Mouse (Mus musculus): Measurements from ENCODE around the gene Kif3b. TPM values are rescaled to one million over a fixed set of nuclear protein-coding genes. Genes with fewer than 3 reads are reported as not detected.
A peak's percentile ranks its signal among the peaks of the same experiment; 100 is the strongest.
"Not testable (repeated sequence)": the region's sequence is repeated elsewhere in the genome, so short reads cannot be mapped to it uniquely, and the experiment has no call there.

Kif3b gene
- polyA plus RNA-seq, 1 experiment from 2014 or later: 16.9 TPM

- WGBS: 87% methylated on average over 3 of the region's 3 CpGs
- not testable (repeated sequence) for H3K27me3 ChIP-seq; H3K9ac ChIP-seq; H3K9me3 ChIP-seq; H3K27ac ChIP-seq; H3K4me1 ChIP-seq (replicated peaks); H3K4me2 ChIP-seq; ATAC-seq (ENCODE audit: low FRiP score); H3K4me3 ChIP-seq; H3K36me3 ChIP-seq
Observed at GRCm38 (mm10) chr2:153275577-153275976, 15.6 kb upstream of the Kif3b start.

GRCm38 (mm10) chr2:153276440-153276839 is 14.8 kb upstream of the Kif3b start:
- Histone ChIP-seq H3K27ac (no peak overlapping the region), H3K36me3 (no peaks in the 10 kb centered on the region), H3K27me3 (no peaks in the 10 kb centered on the region), H3K9ac (no peak overlapping the region), H3K4me3 (no peak overlapping the region), H3K4me2 (no peak overlapping the region), H3K9me3 (no peaks in the 10 kb centered on the region), H3K4me1 (replicated peaks) (peaks cover 3% of the 10 kb centered on the region; the same call in 1 of the 2 replicates)
- 95% methylated on average over 8 of the region's 8 CpGs for WGBS
- ATAC-seq (ENCODE audit: low FRiP score): no peak

GRCm38 (mm10) chr2:153276846-153277245 is 14.4 kb upstream of the Kif3b start:
- not testable (repeated sequence) for H3K4me2 ChIP-seq; H3K4me3 ChIP-seq; H3K9me3 ChIP-seq; H3K27me3 ChIP-seq; H3K36me3 ChIP-seq; H3K9ac ChIP-seq; H3K4me1 ChIP-seq (replicated peaks); H3K27ac ChIP-seq; ATAC-seq (ENCODE audit: low FRiP score)
- 98% methylated on average over 5 of the region's 5 CpGs for WGBS

GRCm38 (mm10) chr2:153278357-153278756 is 12.9 kb upstream of the Kif3b start:
- Histone ChIP-seq H3K9me3 (no peaks in the 10 kb centered on the region), H3K27me3 (no peaks in the 10 kb centered on the region), H3K4me1 (replicated peaks) (no peaks in the 10 kb centered on the region), H3K9ac (no peak overlapping the region), H3K4me2 (no peak overlapping the region), H3K27ac (no peak overlapping the region), H3K36me3 (no peaks in the 10 kb centered on the region), H3K4me3 (no peak overlapping the region)
- no peak for ATAC-seq (ENCODE audit: low FRiP score)
- 84% methylated on average over 5 of the region's 5 CpGs for WGBS

- H3K27ac ChIP-seq: no peak overlapping the region
- no peak overlapping the region for H3K9ac ChIP-seq
- peaks cover 9% of the 10 kb centered on the region; the same call in 1 of the 2 replicates for H3K4me1 ChIP-seq (replicated peaks)
- 93% methylated on average over 6 of the region's 6 CpGs for WGBS
- H3K27me3 ChIP-seq: no peaks in the 10 kb centered on the region
- ATAC-seq (ENCODE audit: low FRiP score): no peak
- no peak overlapping the region for H3K4me2 ChIP-seq
- H3K4me3 ChIP-seq: no peak overlapping the region
- no peaks in the 10 kb centered on the region for H3K36me3 ChIP-seq
- H3K9me3 ChIP-seq: no peaks in the 10 kb centered on the region
Observed at GRCm38 (mm10) chr2:153283919-153284318, 7.3 kb upstream of the Kif3b start.

GRCm38 (mm10) chr2:153286524-153286923 is 4.7 kb upstream of the Kif3b start:
- no peak overlapping the region for H3K4me3 ChIP-seq
- H3K4me1 ChIP-seq (replicated peaks): peaks cover 14% of the 10 kb centered on the region
- H3K9me3 ChIP-seq: no peaks in the 10 kb centered on the region
- H3K4me2 ChIP-seq: no peak overlapping the region
- no peak for ATAC-seq (ENCODE audit: low FRiP score)
- no peaks in the 10 kb centered on the region for H3K27me3 ChIP-seq
- WGBS: 90% methylated on average over 4 of the region's 4 CpGs
- H3K9ac ChIP-seq: no peak overlapping the region
- no peaks in the 10 kb centered on the region for H3K36me3 ChIP-seq
- H3K27ac ChIP-seq: no peak overlapping the region

GRCm38 (mm10) chr2:153287835-153288234 is 3.4 kb upstream of the Kif3b start:
- Histone ChIP-seq H3K36me3 (no peaks in the 10 kb centered on the region), H3K4me1 (replicated peaks) (peaks cover 27% of the 10 kb centered on the region), H3K4me2 (no peak overlapping the region), H3K27me3 (no peaks in the 10 kb centered on the region), H3K9me3 (no peaks in the 10 kb centered on the region), H3K27ac (peak overlapping the region; percentile 55; the same call in 1 of the 2 replicates), H3K4me3 (no peak overlapping the region), H3K9ac (no peak overlapping the region)
- 57% methylated on average over 6 of the region's 6 CpGs for whole genome bisulfite sequencing
- no peak for ATAC-seq (ENCODE audit: low FRiP score)

- ATAC-seq (ENCODE audit: low FRiP score): no peak
- peak overlapping the region; percentile 98 for H3K9ac ChIP-seq
- 58% methylated on average over 7 of the region's 7 CpGs for WGBS
Observed at GRCm38 (mm10) chr2:153292305-153292861, 1.2 kb downstream of the Kif3b start.

GRCm38 (mm10) chr2:153295196-153295595 is 4.0 kb downstream of the Kif3b start:
- Histone ChIP-seq H3K27me3 (no peaks in the 10 kb centered on the region), H3K9me3 (no peaks in the 10 kb centered on the region), H3K4me1 (replicated peaks) (peaks cover 34% of the 10 kb centered on the region), H3K4me3 (no peak overlapping the region), H3K36me3 (peaks cover 3% of the 10 kb centered on the region; the same call in 1 of the 2 replicates), H3K4me2 (no peak overlapping the region), H3K9ac (no peak overlapping the region), H3K27ac (no peak overlapping the region)
- no peak for ATAC-seq (ENCODE audit: low FRiP score)
- WGBS: 90% methylated on average over 4 of the region's 4 CpGs

More at GRCm38 (mm10) chr2:153292305-153292861, 1.2 kb downstream of the Kif3b start:
- peak overlapping the region; percentile 81 for H3K4me2 ChIP-seq
- H3K36me3 ChIP-seq: no peaks in the 10 kb centered on the region
- H3K27ac ChIP-seq: no peak overlapping the region
- no peaks in the 10 kb centered on the region for H3K9me3 ChIP-seq
- H3K4me1 ChIP-seq (replicated peaks): peaks cover 37% of the 10 kb centered on the region
- no peaks in the 10 kb centered on the region for H3K27me3 ChIP-seq
- peak overlapping the region; percentile 100 for H3K4me3 ChIP-seq

- Histone ChIP-seq H3K27ac (no peak overlapping the region), H3K36me3 (peaks cover 3% of the 10 kb centered on the region; the same call in 1 of the 2 replicates), H3K9ac (no peak overlapping the region; the same call in 1 of the 2 replicates), H3K9me3 (no peaks in the 10 kb centered on the region), H3K4me2 (no peak overlapping the region), H3K27me3 (no peaks in the 10 kb centered on the region), H3K4me3 (no peak overlapping the region), H3K4me1 (replicated peaks) (peaks cover 16% of the 10 kb centered on the region)
- WGBS: 85% methylated on average over 4 of the region's 4 CpGs
- ATAC-seq (ENCODE audit: low FRiP score): no peak
Observed at GRCm38 (mm10) chr2:153297771-153298170, 6.6 kb downstream of the Kif3b start.

GRCm38 (mm10) chr2:153298460-153298859 is 7.2 kb downstream of the Kif3b start:
- Histone ChIP-seq H3K36me3 (peaks cover 3% of the 10 kb centered on the region; the same call in 1 of the 2 replicates), H3K9me3 (no peaks in the 10 kb centered on the region), H3K4me2 (no peak overlapping the region), H3K27me3 (no peaks in the 10 kb centered on the region), H3K4me3 (no peak overlapping the region), H3K9ac (no peak overlapping the region), H3K4me1 (replicated peaks) (0 out of 2 replicates have a peak, but pooled peaks cover 10% of the 10 kb centered on the region), H3K27ac (no peak overlapping the region)
- ATAC-seq (ENCODE audit: low FRiP score): no peak
- 79% methylated on average over 4 of the region's 4 CpGs for WGBS

GRCm38 (mm10) chr2:153298863-153299262 is 7.7 kb downstream of the Kif3b start:
- H3K4me3 ChIP-seq: no peak overlapping the region
- H3K4me1 ChIP-seq (replicated peaks): 0 out of 2 replicates have a peak, but pooled peaks cover 6% of the 10 kb centered on the region
- no peak overlapping the region for H3K9ac ChIP-seq
- H3K27me3 ChIP-seq: no peaks in the 10 kb centered on the region
- H3K9me3 ChIP-seq: no peaks in the 10 kb centered on the region
- H3K36me3 ChIP-seq: peaks cover 3% of the 10 kb centered on the region; the same call in 1 of the 2 replicates
- WGBS: 80% methylated on average over 4 of the region's 4 CpGs
- no peak overlapping the region for H3K4me2 ChIP-seq
- no peak overlapping the region for H3K27ac ChIP-seq
- no peak for ATAC-seq (ENCODE audit: low FRiP score)

GRCm38 (mm10) chr2:153301123-153301522 is 9.9 kb downstream of the Kif3b start:
- H3K4me2 ChIP-seq: no peak overlapping the region
- no peak overlapping the region for H3K4me3 ChIP-seq
- peaks cover 6% of the 10 kb centered on the region; the same call in 1 of the 2 replicates for H3K4me1 ChIP-seq (replicated peaks)
- ATAC-seq (ENCODE audit: low FRiP score): no peak
- no peaks in the 10 kb centered on the region for H3K9me3 ChIP-seq
- no peaks in the 10 kb centered on the region for H3K27me3 ChIP-seq
- H3K36me3 ChIP-seq: peaks cover 3% of the 10 kb centered on the region; the same call in 1 of the 2 replicates
- H3K27ac ChIP-seq: no peak overlapping the region
- H3K9ac ChIP-seq: no peak overlapping the region
- 93% methylated on average over 5 of the region's 5 CpGs for WGBS

Measured in hindbrain, embryonic 13.5 days (tissue).